Mouse (Mus musculus): ENCODE measurements at regions not wholly inside any gene's neighbourhood (a gene's known extent, or its start where the extent isn't known, plus 50 kb on each side); places are given as distances from the start of the nearest gene placed in this dataset.
A peak's percentile ranks its signal among the peaks of the same experiment; 100 is the strongest.

GRCm38 (mm10) chr1:88949911-88950310 lies 120.3 kb upstream of the Sh3bp4 start:
- peak; percentile 9 for DNase-seq (ENCODE audit: low spot score)
- intact Hi-C loops (cut with DNase I), result no loop called here

- intact Hi-C loops (cut with DNase I), result no loop called here
- no peak for DNase-seq (ENCODE audit: low spot score)
These were observed 116.7 kb upstream of the Sh3bp4 start for GRCm38 (mm10) chr1:88953516-88953915.

GRCm38 (mm10) chr1:88954784-88955183 lies 115.4 kb upstream of the Sh3bp4 start:
- intact Hi-C loops (cut with DNase I), result no loop called here
- no peak for DNase-seq (ENCODE audit: low spot score)

GRCm38 (mm10) chr1:88957061-88957460 lies 113.2 kb upstream of the Sh3bp4 start:
- intact Hi-C loops (cut with DNase I), result no loop called here
- DNase-seq (ENCODE audit: low spot score), result no peak

GRCm38 (mm10) chr1:88959715-88960114 lies 110.5 kb upstream of the Sh3bp4 start:
- no peak for DNase-seq (ENCODE audit: low spot score)
- intact Hi-C loops (cut with DNase I), result no loop called here

- DNase-seq (ENCODE audit: low spot score), result no peak
- intact Hi-C loops (cut with DNase I), result no loop called here
These were observed 110.1 kb upstream of the Sh3bp4 start for GRCm38 (mm10) chr1:88960142-88960541.

GRCm38 (mm10) chr1:88964045-88964747 lies 106.0 kb upstream of the Sh3bp4 start:
- DNase-seq (ENCODE audit: low spot score), result no peak

GRCm38 (mm10) chr1:88966416-88966815 lies 103.8 kb upstream of the Sh3bp4 start:
- DNase-seq (ENCODE audit: low spot score), result no peak
- intact Hi-C loops (cut with DNase I), result no loop called here

More at GRCm38 (mm10) chr1:88964045-88964747, 106.0 kb upstream of the Sh3bp4 start:
- intact Hi-C loops (cut with DNase I), result no loop called here

GRCm38 (mm10) chr1:88968142-88968541 lies 102.1 kb upstream of the Sh3bp4 start:
- intact Hi-C loops (cut with DNase I), result no loop called here
- no peak for DNase-seq (ENCODE audit: low spot score)

- no peak for DNase-seq (ENCODE audit: low spot score)
- intact Hi-C loops (cut with DNase I), result no loop called here
These were observed 101.2 kb upstream of the Sh3bp4 start for GRCm38 (mm10) chr1:88969016-88969415.

- intact Hi-C loops (cut with DNase I), result no loop called here
- DNase-seq (ENCODE audit: low spot score), result no peak
These were observed 100.6 kb upstream of the Sh3bp4 start for GRCm38 (mm10) chr1:88969630-88970029.

- intact Hi-C loops (cut with DNase I), result no loop called here
- no peak for DNase-seq (ENCODE audit: low spot score)
These were observed 94.1 kb upstream of the Sh3bp4 start for GRCm38 (mm10) chr1:88976101-88976500.

GRCm38 (mm10) chr1:88988011-88988695 lies 82.1 kb upstream of the Sh3bp4 start:
- intact Hi-C loops (cut with DNase I), result no loop called here
- DNase-seq (ENCODE audit: low spot score), result no peak

GRCm38 (mm10) chr1:88994588-88995331 lies 75.5 kb upstream of the Sh3bp4 start:
- intact Hi-C loops (cut with DNase I), result no loop called here
- no peak for DNase-seq (ENCODE audit: low spot score)

- intact Hi-C loops (cut with DNase I), result no loop called here
- no peak for DNase-seq (ENCODE audit: low spot score)
These were observed 74.3 kb upstream of the Sh3bp4 start for GRCm38 (mm10) chr1:88995945-88996344.

GRCm38 (mm10) chr1:88996657-88997056 lies 73.6 kb upstream of the Sh3bp4 start:
- DNase-seq (ENCODE audit: low spot score), result no peak
- intact Hi-C loops (cut with DNase I), result no loop called here

GRCm38 (mm10) chr1:88997847-88998246 lies 72.4 kb upstream of the Sh3bp4 start:
- intact Hi-C loops (cut with DNase I), result no loop called here
- no peak for DNase-seq (ENCODE audit: low spot score)

GRCm38 (mm10) chr1:89002326-89002725 lies 67.9 kb upstream of the Sh3bp4 start:
- DNase-seq (ENCODE audit: low spot score), result peak; percentile 6
- intact Hi-C loops (cut with DNase I), result no loop called here

- intact Hi-C loops (cut with DNase I), result no loop called here
- DNase-seq (ENCODE audit: low spot score), result no peak
These were observed 66.5 kb upstream of the Sh3bp4 start for GRCm38 (mm10) chr1:89003752-89004151.

- no peak for DNase-seq (ENCODE audit: low spot score)
- intact Hi-C loops (cut with DNase I), result no loop called here
These were observed 62.7 kb upstream of the Sh3bp4 start for GRCm38 (mm10) chr1:89007476-89007875.

- DNase-seq (ENCODE audit: low spot score), result no peak
- intact Hi-C loops (cut with DNase I), result no loop called here
These were observed 60.0 kb upstream of the Sh3bp4 start for GRCm38 (mm10) chr1:89010170-89010569.
